Mouse (Mus musculus) heart, postnatal 0 days (tissue): ENCODE measurements around the gene Tox3. TPM values are rescaled to one million over a fixed set of nuclear protein-coding genes. Genes with fewer than 3 reads are reported as not detected.

ENCODE experiments used
- ATAC-seq: fragments of 200-750 bp; cut with Nextera tagmentation; 2 replicates; pipeline ENCODE4 v1.8.0; 2017; ENCODE audit warnings: low read depth, moderate number of reproducible peaks, moderate library complexity; ENCODE audit not compliant: insufficient read depth
- DNase-seq: peaks from one replicate; pipeline ENCODE4 v3.0.0-alpha.2; 2016; ENCODE audit warnings: low spot score
- H3K27ac ChIP-seq: fragments of 300-500 bp; sonication (generic); 2 replicates; pipeline ENCODE4 v1.5.1; 2014; ENCODE audit warnings: low read depth, mild to moderate bottlenecking
- H3K27me3 ChIP-seq: fragments of 300-500 bp; sonication (generic); 2 replicates; pipeline ENCODE4 v1.6.1; 2014; ENCODE audit warnings: low read length, mixed read lengths; ENCODE audit not compliant: control insufficient read depth, insufficient read depth
- H3K36me3 ChIP-seq: fragments of 300-500 bp; sonication (generic); replicated peaks from 2 replicates; pipeline ENCODE4 v1.6.1; 2014; ENCODE audit warnings: low read length, mixed read lengths; ENCODE audit not compliant: control insufficient read depth, insufficient read depth
- H3K4me1 ChIP-seq: fragments of 300-500 bp; sonication (generic); 2 replicates; pipeline ENCODE4 v1.6.1; 2014; ENCODE audit warnings: antibody characterized with exemption; ENCODE audit not compliant: control insufficient read depth, insufficient read depth
- H3K4me2 ChIP-seq: fragments of 300-500 bp; sonication (generic); 2 replicates; pipeline ENCODE4 v1.6.1; 2014; ENCODE audit warnings: low read depth, mild to moderate bottlenecking, low read length, moderate library complexity
- H3K4me3 ChIP-seq: fragments of 300-500 bp; sonication (generic); 2 replicates; pipeline ENCODE4 v1.5.1; 2014; ENCODE audit warnings: low read depth, low read length
- H3K9ac ChIP-seq: fragments of 300-500 bp; sonication (generic); replicated peaks from 2 replicates; pipeline ENCODE4 v1.6.1; 2014; ENCODE audit warnings: low read depth, low read length, mixed read lengths
- H3K9me3 ChIP-seq: fragments of 300-500 bp; sonication (generic); replicated peaks from 2 replicates; pipeline ENCODE4 v1.6.1; 2016; ENCODE audit warnings: low read length; ENCODE audit not compliant: control insufficient read depth
- CTCF ChIP-seq: IDR thresholded peaks from 2 replicates; pipeline ENCODE4 v1.5.1; 2016; ENCODE audit warnings: antibody characterized with exemption, control low read depth, low read depth
- EP300 ChIP-seq: IDR thresholded peaks from 2 replicates; pipeline ENCODE4 v1.6.1; 2016; ENCODE audit warnings: antibody characterized with exemption, low read depth
- WGBS: fragments of 180-500 bp; shearing (Covaris S2); extraction: QIAGEN DNeasy Blood & Tissue Kit; methylation state at CpG from one replicate; pipeline ENCODE4 v1.1.7; 2014; 5-methylcytosine and 5-hydroxymethylcytosine counted together
- polyA plus RNA-seq: library from polyadenylated mRNA; unstranded; fragments of >200 nt; fragmentation: Nextera tagmentation; extraction: Ambion mirVana; gene quantifications from 2 replicates; pipeline ENCODE4 v1.2.1, GENCODE M21; 2015
- total RNA-seq: library from RNA; depleted of rRNA; stranded (reverse); fragments of >200 nt; gene quantifications from 2 replicates; pipeline ENCODE4 v1.2.3, GENCODE M21; 2014; ENCODE audit warnings: low replicate concordance

Gene Tox3
- total and polyA plus RNA-seq, 2 experiments from 2014 or later, result 7.1 to 17.1 TPM

DNA sequence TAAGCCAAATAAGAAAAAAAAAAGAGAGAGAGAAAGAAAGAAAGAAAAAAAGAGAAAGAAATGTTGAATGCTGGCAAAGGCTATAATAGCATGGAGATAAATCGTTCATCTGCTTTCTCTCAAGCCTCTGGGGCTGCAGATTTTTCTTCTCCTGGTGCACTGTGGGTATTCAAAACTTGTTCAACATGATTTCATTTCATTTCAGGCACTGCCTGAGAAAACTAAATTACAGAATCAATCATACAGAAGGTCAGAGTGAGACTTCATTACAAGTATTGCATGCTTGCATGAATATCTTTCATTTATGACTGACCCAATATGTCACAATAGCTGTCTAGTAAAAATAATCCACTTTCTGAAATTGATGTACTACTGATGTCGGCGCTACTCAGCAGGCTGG is 81.2 kb downstream of the Tox3 start:
- TF ChIP-seq CTCF (no peak), EP300 (no peak)
- no peak for ATAC-seq
- no peak for DNase-seq
- H3K27me3 ChIP-seq, result no peaks in the 10 kb centered on the region
- no peaks in the 10 kb centered on the region for H3K9me3 ChIP-seq
- H3K4me1 ChIP-seq, result no peaks in the 10 kb centered on the region
- H3K36me3 ChIP-seq, result peaks cover 7% of the 10 kb centered on the region; the same call in 1 of the 2 replicates
- H3K4me2 ChIP-seq, result no peak overlapping the region
- no peak overlapping the region for H3K4me3 ChIP-seq
- no peak overlapping the region for H3K9ac ChIP-seq
- no peak overlapping the region for H3K27ac ChIP-seq
- 80% methylated on average over 3 of the region's 3 CpGs for WGBS

GRCm38 (mm10) chr8:90266239-90266638 is 81.9 kb downstream of the Tox3 start:
- H3K9ac ChIP-seq, result no peak overlapping the region
- ATAC-seq (no peak), DNase-seq (no peak)
- H3K4me2 ChIP-seq, result no peak overlapping the region
- no peak overlapping the region for H3K27ac ChIP-seq
- TF ChIP-seq CTCF, result no peak
- TF ChIP-seq EP300, result no peak
- H3K36me3 ChIP-seq, result peaks cover 7% of the 10 kb centered on the region; the same call in 1 of the 2 replicates
- no peaks in the 10 kb centered on the region for H3K27me3 ChIP-seq
- WGBS, result 83% methylated on average over 8 of the region's 8 CpGs
- H3K4me1 ChIP-seq, result no peaks in the 10 kb centered on the region
- H3K9me3 ChIP-seq, result no peaks in the 10 kb centered on the region
- H3K4me3 ChIP-seq, result no peak overlapping the region

DNA sequence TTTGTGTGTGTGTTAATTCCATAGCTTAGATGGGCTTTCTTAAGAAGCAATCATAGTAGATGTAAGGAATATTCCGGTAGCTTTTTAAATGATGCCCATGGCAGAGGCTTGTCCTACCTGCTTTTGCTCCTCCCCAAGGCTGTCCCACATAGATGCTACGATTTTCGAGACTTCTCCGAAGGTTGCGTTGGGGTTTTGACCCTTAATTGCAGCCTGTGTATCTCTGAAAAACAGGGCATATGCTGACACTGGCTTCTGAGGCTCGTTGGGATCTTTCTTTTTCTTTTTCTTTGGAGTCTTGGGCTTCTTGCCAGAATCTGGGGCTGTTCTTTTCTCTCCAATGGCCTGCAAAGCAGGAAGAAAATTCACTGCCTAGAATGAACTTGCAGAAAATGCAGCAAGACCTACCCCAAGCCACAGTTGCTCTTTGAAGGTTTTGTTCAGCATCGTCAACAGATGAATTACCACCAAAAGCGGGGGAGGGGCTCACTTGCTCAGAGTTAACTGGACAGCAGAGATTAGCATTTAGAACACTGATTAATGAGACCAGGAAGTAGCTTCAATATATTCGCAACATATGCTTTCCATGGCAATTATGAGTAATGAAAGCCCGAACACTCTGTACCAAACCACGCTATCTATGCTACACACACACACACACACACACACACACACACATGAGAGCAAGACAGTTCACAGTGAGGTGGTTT is 93.8 kb downstream of the Tox3 start:
- peaks cover 33% of the 10 kb centered on the region for H3K36me3 ChIP-seq
- no peaks in the 10 kb centered on the region for H3K4me1 ChIP-seq
- no peak overlapping the region for H3K4me2 ChIP-seq
- no peak overlapping the region for H3K9ac ChIP-seq
- H3K4me3 ChIP-seq, result no peak overlapping the region
- no peak overlapping the region for H3K27ac ChIP-seq
- TF ChIP-seq EP300 (no peak), CTCF (no peak)
- H3K27me3 ChIP-seq, result no peaks in the 10 kb centered on the region
- H3K9me3 ChIP-seq, result no peaks in the 10 kb centered on the region
- ATAC-seq (no peak), DNase-seq (no peak)
- WGBS, result 76% methylated on average over 11 of the region's 11 CpGs

- Histone ChIP-seq H3K9me3 (no peaks in the 10 kb centered on the region), H3K27ac (no peak overlapping the region), H3K27me3 (no peaks in the 10 kb centered on the region), H3K36me3 (peaks cover 20% of the 10 kb centered on the region), H3K4me2 (no peak overlapping the region), H3K4me3 (no peak overlapping the region), H3K4me1 (no peaks in the 10 kb centered on the region), H3K9ac (no peak overlapping the region)
- TF ChIP-seq CTCF (no peak), EP300 (no peak)
- no peak for DNase-seq
- 95% methylated on average over 8 of the region's 8 CpGs for WGBS
- no peak for ATAC-seq
Observed at GRCm38 (mm10) chr8:90246357-90246756, 101.8 kb downstream of the Tox3 start.

GRCm38 (mm10) chr8:90245828-90246227 is 102.3 kb downstream of the Tox3 start:
- H3K36me3 ChIP-seq, result peaks cover 18% of the 10 kb centered on the region

GRCm38 (mm10) chr8:90245187-90245586 is 103.0 kb downstream of the Tox3 start:
- H3K4me2 ChIP-seq, result no peak overlapping the region
- no peak overlapping the region for H3K9ac ChIP-seq
- 88% methylated on average over 5 of the region's 5 CpGs for WGBS
- no peak overlapping the region for H3K4me3 ChIP-seq
- H3K36me3 ChIP-seq, result peaks cover 18% of the 10 kb centered on the region
- no peaks in the 10 kb centered on the region for H3K27me3 ChIP-seq
- DNase-seq (no peak), ATAC-seq (no peak)
- H3K9me3 ChIP-seq, result no peaks in the 10 kb centered on the region
- H3K27ac ChIP-seq, result no peak overlapping the region
- TF ChIP-seq EP300, result no peak
- TF ChIP-seq CTCF, result no peak
- no peaks in the 10 kb centered on the region for H3K4me1 ChIP-seq

More at GRCm38 (mm10) chr8:90245828-90246227, 102.3 kb downstream of the Tox3 start:
- no peak for DNase-seq
- H3K9me3 ChIP-seq, result no peaks in the 10 kb centered on the region
- H3K4me1 ChIP-seq, result no peaks in the 10 kb centered on the region
- no peaks in the 10 kb centered on the region for H3K27me3 ChIP-seq
- no peak for ATAC-seq
- H3K27ac ChIP-seq, result no peak overlapping the region
- 95% methylated on average over 3 of the region's 3 CpGs for WGBS
- TF ChIP-seq CTCF, result no peak
- TF ChIP-seq EP300, result no peak
- H3K4me3 ChIP-seq, result no peak overlapping the region
- no peak overlapping the region for H3K4me2 ChIP-seq
- no peak overlapping the region for H3K9ac ChIP-seq
